Mouse (Mus musculus): ENCODE results near the gene Nlrc3. TPM values are rescaled to one million over a fixed set of nuclear protein-coding genes. Genes with fewer than 3 reads are reported as not detected.

The Nlrc3 gene
- polyA plus RNA-seq, 1 experiment from 2014 or later = 0.70 TPM

DNA sequence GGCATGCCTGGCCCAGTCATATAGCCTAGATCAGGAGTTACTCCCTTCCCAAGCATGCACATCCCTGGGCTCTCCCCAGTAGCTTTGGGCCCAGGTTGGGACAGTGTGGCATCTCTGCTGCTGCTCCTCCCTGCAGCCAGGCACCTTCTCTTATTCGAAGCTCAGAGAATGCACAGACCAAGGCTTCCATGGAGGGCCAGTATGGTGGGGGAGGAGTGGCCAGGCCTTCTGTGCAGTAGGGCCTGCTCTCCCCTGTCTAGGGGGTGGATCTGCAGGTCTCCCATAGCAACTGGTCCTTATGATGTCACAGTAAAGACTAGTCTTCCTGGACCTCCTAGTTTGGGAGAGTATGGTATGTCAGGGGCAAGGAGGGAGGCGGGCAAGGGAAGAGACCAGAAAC lies 69.0 kb downstream of the Nlrc3 start:
- Histone ChIP-seq H3K9me3 (ENCODE audit: control insufficient read depth, low read length) (no peaks in the 10 kb centered on the region), H3K27me3 (replicated peaks; ENCODE audit: control insufficient read depth, insufficient read depth, low read length) (no peaks in the 10 kb centered on the region), H3K4me1 (ENCODE audit: control insufficient read depth, insufficient read depth, low read depth, low read length) (peaks cover 17% of the 10 kb centered on the region), H3K4me2 (ENCODE audit: low read length) (no peak overlapping the region; the same call in 1 of the 2 replicates), H3K36me3 (ENCODE audit: control insufficient read depth, insufficient read depth, low read length) (peaks cover 28% of the 10 kb centered on the region), H3K9ac (ENCODE audit: low read depth, low read length) (no peak overlapping the region), H3K4me3 (ENCODE audit: low read length) (no peak overlapping the region), H3K27ac (ENCODE audit: low read depth, low read length) (no peak overlapping the region)
- ATAC-seq = no peak
- 65% methylated on average over 2 of the region's 2 CpGs for WGBS

DNA sequence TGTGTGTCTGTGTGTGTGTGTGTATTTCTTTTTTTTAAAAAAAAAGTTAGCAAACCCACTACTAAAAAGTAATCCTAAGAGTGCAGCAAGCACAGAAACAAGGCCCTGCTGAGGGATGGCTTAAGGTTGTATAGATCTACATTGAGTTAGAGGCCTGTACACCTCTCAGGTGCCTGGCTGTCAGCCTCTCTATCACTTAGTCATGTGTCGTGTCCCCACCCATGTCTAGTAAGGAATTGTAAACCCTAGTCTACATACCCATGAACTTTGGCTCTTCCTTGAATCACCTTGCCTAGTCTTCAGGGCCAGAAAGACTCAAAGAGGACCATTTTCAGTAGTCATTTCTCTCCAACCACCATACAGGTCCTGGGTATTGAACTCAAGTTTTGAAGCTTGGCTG lies 79.9 kb downstream of the Nlrc3 start:
- peaks cover 28% of the 10 kb centered on the region for H3K36me3 ChIP-seq (ENCODE audit: control insufficient read depth, insufficient read depth, low read length)
- no peaks in the 10 kb centered on the region for H3K9me3 ChIP-seq (ENCODE audit: control insufficient read depth, low read length)
- ATAC-seq = no peak

DNA sequence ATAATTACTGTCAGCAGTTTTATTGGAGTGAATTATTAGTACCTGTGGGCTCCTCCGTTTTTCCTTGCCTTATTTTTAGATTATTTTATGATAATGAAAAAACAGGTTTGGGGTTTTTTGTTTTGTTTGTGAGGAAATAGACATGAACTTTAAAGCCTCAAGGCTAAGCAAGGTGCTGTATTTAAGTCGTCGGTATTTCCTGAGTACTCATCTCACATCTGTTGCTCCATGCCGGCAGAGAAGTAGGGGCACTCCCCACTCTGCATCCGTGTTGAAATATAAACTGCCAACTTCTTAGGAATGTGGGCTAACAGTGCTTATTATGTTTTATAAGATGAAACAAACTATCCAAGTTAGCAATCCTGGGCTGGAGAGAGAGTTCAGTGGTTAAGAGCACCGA lies 80.4 kb downstream of the Nlrc3 start:
- Histone ChIP-seq H3K4me2 (ENCODE audit: low read length) (no peak overlapping the region), H3K36me3 (ENCODE audit: control insufficient read depth, insufficient read depth, low read length) (peaks cover 27% of the 10 kb centered on the region), H3K27me3 (replicated peaks; ENCODE audit: control insufficient read depth, insufficient read depth, low read length) (no peaks in the 10 kb centered on the region), H3K9me3 (ENCODE audit: control insufficient read depth, low read length) (no peaks in the 10 kb centered on the region), H3K9ac (ENCODE audit: low read depth, low read length) (no peak overlapping the region), H3K4me3 (ENCODE audit: low read length) (no peak overlapping the region), H3K4me1 (ENCODE audit: control insufficient read depth, insufficient read depth, low read depth, low read length) (no peaks in the 10 kb centered on the region), H3K27ac (ENCODE audit: low read depth, low read length) (no peak overlapping the region)
- WGBS = 87% methylated on average over 6 of the region's 6 CpGs
- ATAC-seq = no peak

More for the DNA sequence above, 79.9 kb downstream of the Nlrc3 start:
- no peaks in the 10 kb centered on the region for H3K27me3 ChIP-seq (replicated peaks; ENCODE audit: control insufficient read depth, insufficient read depth, low read length)
- 95% methylated on average over 1 of the region's 1 CpGs for WGBS
- H3K27ac ChIP-seq (ENCODE audit: low read depth, low read length) = no peak overlapping the region
- no peak overlapping the region for H3K4me3 ChIP-seq (ENCODE audit: low read length)
- H3K9ac ChIP-seq (ENCODE audit: low read depth, low read length) = no peak overlapping the region
- no peak overlapping the region for H3K4me2 ChIP-seq (ENCODE audit: low read length)
- no peaks in the 10 kb centered on the region for H3K4me1 ChIP-seq (ENCODE audit: control insufficient read depth, insufficient read depth, low read depth, low read length)

DNA sequence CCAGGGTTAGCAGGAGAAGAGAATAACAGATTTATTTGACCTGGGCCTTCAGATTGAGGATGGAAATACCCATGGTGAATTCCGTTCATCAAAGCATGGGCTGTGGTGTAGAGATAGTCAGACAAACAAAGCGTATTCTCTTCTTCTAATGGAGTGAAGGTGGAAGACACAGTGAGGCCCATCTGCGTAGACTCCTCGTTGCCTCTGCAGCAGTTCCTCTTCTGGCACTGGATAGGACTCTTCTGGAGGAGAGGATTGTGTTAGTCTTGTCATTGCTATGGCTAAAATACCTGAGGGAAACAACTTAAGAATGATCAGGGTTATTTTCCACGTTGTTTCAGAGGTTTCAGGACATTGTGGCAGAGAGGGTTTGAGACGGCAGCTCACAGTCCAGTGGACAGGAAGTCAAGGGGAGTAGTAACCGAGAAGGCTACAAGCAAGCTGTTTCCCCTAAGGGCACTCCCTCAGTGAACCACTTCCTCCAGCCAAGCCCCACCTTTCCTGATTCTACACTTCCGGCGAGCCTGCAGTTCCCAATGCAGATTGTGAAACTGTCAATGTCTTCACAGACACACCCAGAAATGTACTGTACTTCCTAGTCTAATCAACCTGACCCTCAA lies 81.1 kb downstream of the Nlrc3 start:
- Histone ChIP-seq H3K9ac (ENCODE audit: low read depth, low read length) (no peak overlapping the region), H3K4me1 (ENCODE audit: control insufficient read depth, insufficient read depth, low read depth, low read length) (no peaks in the 10 kb centered on the region), H3K27ac (ENCODE audit: low read depth, low read length) (no peak overlapping the region), H3K36me3 (ENCODE audit: control insufficient read depth, insufficient read depth, low read length) (peaks cover 20% of the 10 kb centered on the region), H3K4me2 (ENCODE audit: low read length) (no peak overlapping the region), H3K9me3 (ENCODE audit: control insufficient read depth, low read length) (no peaks in the 10 kb centered on the region), H3K27me3 (replicated peaks; ENCODE audit: control insufficient read depth, insufficient read depth, low read length) (no peaks in the 10 kb centered on the region), H3K4me3 (ENCODE audit: low read length) (no peak overlapping the region)
- 87% methylated on average over 9 of the region's 9 CpGs for WGBS
- no peak for ATAC-seq

Small RNA genes within 50 kb of the gene (microRNA-seq; reads per million reads assigned to microRNA genes)
- not detected for gene Gm23493

Other genes with a start within 250 kb of the Nlrc3 start
- gene Zfp263, start 232.5 kb downstream of the Nlrc3 start, polyA plus RNA-seq (2015; fragmentation: Nextera tagmentation; extraction: Ambion mirVana) = 40.6 and 47.5 TPM in 2 replicates
- gene Olfr15, start 145.8 kb downstream of the Nlrc3 start, polyA plus RNA-seq (2015; fragmentation: Nextera tagmentation; extraction: Ambion mirVana) = not detected in 2 replicates
- gene Zfp174, start 129.4 kb downstream of the Nlrc3 start, polyA plus RNA-seq (2015; fragmentation: Nextera tagmentation; extraction: Ambion mirVana) = 2.5 and 3.3 TPM in 2 replicates
- 105 and 107 TPM in 2 replicates for gene Naa60, start 104.3 kb downstream of the Nlrc3 start, polyA plus RNA-seq (2015; fragmentation: Nextera tagmentation; extraction: Ambion mirVana)
- 12.7 and 15.6 TPM in 2 replicates for gene Zfp597, start 92.1 kb downstream of the Nlrc3 start, polyA plus RNA-seq (2015; fragmentation: Nextera tagmentation; extraction: Ambion mirVana)
- 0.51 and 1.5 TPM in 2 replicates for gene Gm20695, start 92.0 kb downstream of the Nlrc3 start, polyA plus RNA-seq (2015; fragmentation: Nextera tagmentation; extraction: Ambion mirVana)
- 15.7 and 16.2 TPM in 2 replicates for gene 1700037C18Rik, start 67.9 kb downstream of the Nlrc3 start, polyA plus RNA-seq (2015; fragmentation: Nextera tagmentation; extraction: Ambion mirVana)
- 37.0 and 42.3 TPM in 2 replicates for gene Cluap1, start 67.8 kb downstream of the Nlrc3 start, polyA plus RNA-seq (2015; fragmentation: Nextera tagmentation; extraction: Ambion mirVana)
- 23.2 and 31.7 TPM in 2 replicates for gene Slx4, start 27.1 kb upstream of the Nlrc3 start, polyA plus RNA-seq (2015; fragmentation: Nextera tagmentation; extraction: Ambion mirVana)
- gene Dnase1, start 60.3 kb upstream of the Nlrc3 start, polyA plus RNA-seq (2015; fragmentation: Nextera tagmentation; extraction: Ambion mirVana) = 4.0 and 7.5 TPM in 2 replicates
- gene Trap1, start 101.2 kb upstream of the Nlrc3 start, polyA plus RNA-seq (2015; fragmentation: Nextera tagmentation; extraction: Ambion mirVana) = 54.4 and 59.1 TPM in 2 replicates
- gene Crebbp, start 237.4 kb upstream of the Nlrc3 start, polyA plus RNA-seq (2015; fragmentation: Nextera tagmentation; extraction: Ambion mirVana) = 30.7 and 32.1 TPM in 2 replicates